Mouse (Mus musculus): ENCODE data around the gene Eml4. TPM values are rescaled to one million over a fixed set of nuclear protein-coding genes. Genes with fewer than 3 reads are reported as not detected.

Eml4 gene
- polyA plus RNA-seq (2012; rRNA removed): 51.4 and 52.3 TPM in 2 replicates

DNA sequence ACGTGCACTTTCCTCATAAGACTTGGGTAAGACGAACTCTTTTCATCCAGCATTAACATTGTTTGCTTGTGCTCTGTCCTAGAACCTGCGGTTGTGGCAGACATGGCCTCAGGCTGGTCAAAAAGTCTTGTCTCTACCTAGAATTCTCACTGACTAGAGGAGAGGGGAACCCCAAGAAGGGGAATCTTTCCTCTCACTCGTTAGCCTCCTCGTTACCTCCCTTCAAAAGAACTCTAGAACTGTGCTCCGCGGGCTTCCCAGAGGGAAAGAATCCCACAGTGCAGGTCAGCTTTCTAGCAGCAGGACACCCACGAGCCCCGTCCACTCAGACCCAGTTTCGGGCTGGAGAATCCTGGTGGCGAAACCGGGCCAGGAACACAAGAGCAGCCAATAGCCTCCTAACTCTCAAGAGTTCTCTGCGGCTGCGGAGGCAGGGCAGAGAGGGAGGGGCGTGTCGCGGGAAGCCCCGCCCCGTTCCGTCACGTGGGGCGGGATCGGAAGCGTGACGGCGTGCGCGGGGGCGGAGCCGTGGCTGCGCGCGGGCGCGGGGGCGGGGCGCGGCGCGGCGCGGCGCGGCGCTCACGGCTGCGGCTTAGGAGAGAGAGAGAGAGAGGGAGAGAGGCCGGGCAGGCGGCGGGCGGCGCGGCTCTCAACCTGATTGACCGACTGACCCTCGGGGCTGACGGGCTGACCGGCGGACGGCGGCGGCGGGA, at the start of gene Eml4:
TSS of gene Eml4 (plus strand) at position 553 of the 713 bp plus-strand sequence.

DNA sequence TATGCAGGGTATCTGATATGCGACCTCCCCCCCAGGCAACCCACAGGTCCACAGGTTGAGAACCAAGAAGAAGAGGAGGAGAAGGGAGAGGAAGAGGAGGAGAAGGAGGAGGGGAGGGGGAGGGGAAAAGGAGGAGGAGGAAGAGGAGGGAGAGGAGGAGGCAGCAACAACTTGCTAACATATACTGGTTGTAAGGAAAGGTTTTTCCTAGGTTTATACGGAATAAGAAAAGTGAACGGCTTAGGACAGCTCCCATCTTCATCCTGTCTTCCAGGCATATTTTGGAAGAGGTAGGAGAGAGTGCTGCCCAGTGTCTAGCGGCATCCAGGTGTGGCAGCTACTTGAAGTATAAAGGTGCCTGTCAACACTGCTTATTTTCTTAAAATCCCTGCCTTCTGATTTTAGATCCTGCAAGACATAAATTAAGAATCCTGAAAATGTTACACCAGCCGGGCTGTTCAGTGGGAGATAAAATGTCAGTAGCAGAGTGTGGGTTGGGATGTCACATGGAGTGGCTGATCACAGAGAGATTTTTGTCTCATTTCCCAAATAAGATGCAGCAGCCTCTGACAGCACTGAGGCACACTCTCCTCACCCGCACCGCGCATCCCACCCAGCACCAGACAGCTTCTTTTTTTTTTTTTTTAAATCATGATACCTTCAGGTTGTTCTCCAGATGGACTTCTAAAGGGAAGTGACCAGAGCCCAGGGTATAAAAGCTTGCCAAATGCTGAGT, 166.7 kb downstream of the Eml4 start, which contains the start of gene Cox7a2l:
TSS of gene Cox7a2l (minus strand) at position 51 of the 736 bp plus-strand sequence.

Other genes with a start within 250 kb of the Eml4 start
- gene Pkdcc, start 135.6 kb upstream of the Eml4 start, polyA plus RNA-seq (2012; rRNA removed): 71.6 and 86.2 TPM in 2 replicates
- 230 and 259 TPM in 2 replicates for gene Cox7a2l, start 166.4 kb downstream of the Eml4 start, polyA plus RNA-seq (2012; rRNA removed)